Mouse (Mus musculus) activated CD4-positive, CD25-positive, alpha-beta regulatory T cell, adult 9 weeks (primary cell): ENCODE data around the gene Tnc. TPM values are rescaled to one million over a fixed set of nuclear protein-coding genes. Genes with fewer than 3 reads are reported as not detected.

Experiments
- polyA plus RNA-seq: library from polyadenylated mRNA; unstranded; fragments of 100-300 nt; shearing (Covaris generic); gene quantifications from one replicate; pipeline ENCODE4 v1.2.1, GENCODE M21; 2017

Tnc gene
- polyA plus RNA-seq, result 0.07 TPM

DNA sequence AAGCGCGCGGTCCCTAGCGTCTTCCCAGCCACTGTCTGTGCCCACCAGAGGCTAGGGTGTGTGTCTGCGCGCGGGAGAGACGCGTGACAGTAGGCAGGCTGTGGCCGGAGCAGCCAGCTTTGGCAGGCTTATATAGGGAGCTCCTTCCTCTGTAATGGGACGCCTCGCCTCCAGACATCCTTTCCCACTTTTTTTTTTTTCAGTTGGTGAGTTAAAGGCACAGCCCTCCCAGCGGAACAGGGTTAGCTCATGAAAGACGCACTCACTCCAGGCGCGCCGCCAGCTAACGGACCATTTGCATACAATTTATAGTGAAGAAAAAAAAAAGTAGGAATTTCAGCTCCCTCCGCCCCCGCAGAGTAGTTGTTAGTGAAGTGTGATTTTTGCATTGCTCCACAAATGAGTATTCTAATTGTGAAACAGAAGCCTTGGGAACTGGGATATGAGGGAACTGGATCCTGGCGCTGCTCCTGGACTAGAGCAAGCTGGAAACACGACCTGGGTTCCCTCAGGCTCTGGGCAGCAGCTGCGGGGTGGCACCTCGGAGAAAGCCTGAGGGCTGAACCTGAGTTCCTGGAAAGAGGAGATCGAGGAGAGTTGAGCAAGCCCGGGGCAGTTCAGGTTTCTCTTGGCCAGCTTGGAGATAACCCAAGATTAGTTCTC is at the start of gene Tnc:
Gene Tnc, minus strand, starts transcription at position 185 of the 663 bp plus-strand sequence.

Other genes starting within 250 kb of the Tnc start
- 73.4 TPM for gene Tnfsf8, start 185.7 kb downstream of the Tnc start, polyA plus RNA-seq